Mouse (Mus musculus) olfactory bulb, adult 2 months (tissue): Measurements from ENCODE around the gene Insl6.

Experiments used
- CTCF ChIP-seq: fragments of 200-500 bp; IDR thresholded peaks from 2 replicates; pipeline ENCODE4 v1.5.1; 2012; ENCODE audit warnings: low read depth, mild to moderate bottlenecking, low read length, moderate library complexity; ENCODE audit not compliant: insufficient read depth
- POLR2A ChIP-seq: fragments of 200-500 bp; IDR thresholded peaks from 2 replicates; pipeline ENCODE4 v1.6.1; 2012; ENCODE audit warnings: mild to moderate bottlenecking, low read depth, low read length, moderate library complexity; ENCODE audit not compliant: insufficient read depth

DNA sequence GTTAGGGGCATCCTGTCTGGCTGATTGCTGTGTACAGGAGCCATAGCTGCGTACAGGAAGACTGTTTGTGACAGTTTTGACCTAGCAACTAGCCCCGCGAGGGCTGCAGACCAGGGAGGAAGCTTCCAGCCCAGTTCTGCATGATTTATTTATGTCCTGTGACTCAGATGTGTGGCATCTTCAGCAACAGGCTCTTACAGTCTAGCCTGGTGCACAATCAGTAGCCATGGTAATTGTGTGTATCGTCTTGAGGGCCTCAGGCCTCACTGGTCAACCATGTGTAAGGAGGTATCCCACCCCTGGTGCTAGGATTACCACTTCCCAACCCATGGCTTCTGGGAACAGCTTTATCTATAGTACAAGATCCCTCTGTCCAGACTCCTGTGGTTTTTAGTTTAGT is 32.6 kb downstream of the Insl6 start:
- TF ChIP-seq POLR2A (no peak), CTCF (no peak)
